Mouse (Mus musculus) spleen, adult 2 months (tissue): ENCODE data around the gene Ahsa2.

ENCODE experiments used
- CTCF ChIP-seq: fragments of 200-500 bp; IDR thresholded peaks from 2 replicates; pipeline ENCODE4 v1.5.1; 2011; ENCODE audit warnings: mild to moderate bottlenecking, inconsistent platforms; ENCODE audit not compliant: insufficient read depth, insufficient read length, insufficient replicate concordance; ENCODE audit errors: extremely low read depth
- POLR2A ChIP-seq: fragments of 200-500 bp; IDR thresholded peaks from 2 replicates; pipeline ENCODE4 v1.6.1; 2011; ENCODE audit warnings: low read depth, low read length, inconsistent platforms

- TF ChIP-seq POLR2A = no peak
- no peak for TF ChIP-seq CTCF
Measured at GRCm38 (mm10) chr11:23492048-23492790, 5.6 kb downstream of the Ahsa2 start.
